Mouse (Mus musculus) Muller cell, postnatal 12 days (primary cell): Measurements from ENCODE around the gene Ccdc24.

ENCODE experiments used
- DNase-seq: peaks from one replicate; pipeline ENCODE4 v3.0.0-alpha.2; 2015; ENCODE audit errors: inconsistent ontology term

Gene Ccdc24

DNA sequence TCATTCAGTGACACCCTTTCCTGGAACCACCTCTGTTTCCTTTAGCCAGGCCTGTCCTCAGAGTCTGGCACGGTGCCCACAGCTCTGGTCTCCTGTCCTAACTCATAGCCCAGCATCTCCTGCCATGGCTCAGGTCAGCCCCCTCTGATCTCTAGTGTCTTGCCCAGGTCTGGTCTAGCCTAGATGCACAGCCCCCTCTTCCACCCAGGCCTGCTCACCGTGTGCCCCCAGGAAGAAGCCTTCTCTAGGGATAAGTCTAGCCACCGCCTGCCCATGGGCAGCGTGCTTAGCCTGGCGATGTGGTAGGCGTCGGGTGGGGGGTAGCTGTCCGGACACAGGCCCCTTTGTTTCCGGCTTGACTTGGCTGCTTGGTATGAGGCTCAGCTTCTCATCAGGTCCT is 17.2 kb downstream of the Ccdc24 start:
- peak; percentile 55 for DNase-seq

DNA sequence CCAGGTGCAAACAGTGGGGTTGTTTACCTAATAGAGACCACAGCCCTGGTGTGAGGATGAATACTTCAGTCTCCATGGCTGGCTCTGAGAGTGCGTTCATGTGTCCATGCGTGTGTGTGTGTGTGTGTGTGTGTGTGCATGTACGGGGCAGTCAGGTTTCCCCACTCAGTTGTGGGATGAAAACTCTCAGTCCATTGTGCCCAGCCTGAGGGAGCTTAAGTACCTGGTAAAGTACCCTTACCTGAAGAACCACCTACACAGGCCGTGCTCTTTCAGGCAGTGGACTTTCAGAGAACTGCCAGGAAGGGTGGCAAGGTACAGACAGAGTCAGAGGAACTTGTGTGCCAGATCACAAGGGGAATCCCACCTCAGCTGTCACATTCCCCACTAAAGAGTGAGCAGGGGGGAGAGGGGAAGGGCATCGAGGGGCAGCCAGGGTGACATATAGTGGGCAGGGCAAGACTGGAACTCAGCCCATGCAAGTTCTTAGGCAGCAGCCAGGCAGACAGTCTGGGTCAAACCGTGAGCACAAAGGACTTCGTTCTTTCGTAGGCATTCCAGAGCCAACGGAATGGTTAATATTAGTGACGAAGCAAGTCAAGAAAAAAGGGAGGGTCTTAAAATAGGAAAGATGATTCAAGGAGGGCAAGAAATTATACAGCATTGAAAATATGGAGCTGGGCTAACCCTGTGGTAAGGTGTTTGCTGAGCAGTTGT is 20.0 kb downstream of the Ccdc24 start:
- peak; percentile 43 for DNase-seq

DNA sequence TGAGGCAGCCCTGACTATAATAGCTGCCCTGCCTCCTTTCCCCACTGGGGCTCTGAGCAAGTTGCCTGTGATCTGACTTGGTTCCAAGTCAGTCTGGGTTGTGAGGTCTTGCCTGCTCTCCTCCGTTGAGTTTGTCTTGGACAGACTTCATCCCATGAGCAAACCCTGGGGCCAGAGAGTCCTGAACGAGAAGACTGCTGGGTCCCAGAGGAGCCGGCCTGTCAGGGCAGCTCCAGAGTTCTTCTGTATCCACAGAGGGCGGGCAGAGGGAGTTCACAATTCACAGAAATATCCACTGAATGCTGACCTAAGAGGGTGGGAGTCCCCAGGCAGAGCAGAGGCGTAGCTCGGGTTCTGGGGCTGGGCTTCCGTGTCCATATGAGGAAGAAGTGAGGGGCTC is 21.5 kb downstream of the Ccdc24 start:
- DNase-seq: no peak

DNA sequence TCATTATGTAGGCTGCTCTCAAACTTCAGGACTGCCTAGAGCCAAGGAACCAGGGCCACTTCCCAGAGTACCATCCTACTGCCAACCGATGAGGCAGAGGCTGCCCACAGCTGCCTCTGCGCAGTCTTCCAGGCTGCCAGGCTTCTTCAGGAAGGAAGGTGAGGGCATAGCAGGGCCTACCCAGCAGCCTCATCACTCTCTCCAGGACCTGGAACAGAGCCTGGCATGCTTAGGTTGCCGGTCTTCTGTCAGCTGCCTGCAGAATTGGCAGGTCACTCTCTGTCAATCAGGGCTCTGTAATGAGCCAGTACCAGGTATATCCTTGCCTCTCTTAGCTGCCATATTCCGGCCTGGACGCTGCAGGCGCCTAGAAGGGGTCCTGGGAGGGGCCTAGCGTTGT is 22.2 kb downstream of the Ccdc24 start:
- DNase-seq: no peak

DNA sequence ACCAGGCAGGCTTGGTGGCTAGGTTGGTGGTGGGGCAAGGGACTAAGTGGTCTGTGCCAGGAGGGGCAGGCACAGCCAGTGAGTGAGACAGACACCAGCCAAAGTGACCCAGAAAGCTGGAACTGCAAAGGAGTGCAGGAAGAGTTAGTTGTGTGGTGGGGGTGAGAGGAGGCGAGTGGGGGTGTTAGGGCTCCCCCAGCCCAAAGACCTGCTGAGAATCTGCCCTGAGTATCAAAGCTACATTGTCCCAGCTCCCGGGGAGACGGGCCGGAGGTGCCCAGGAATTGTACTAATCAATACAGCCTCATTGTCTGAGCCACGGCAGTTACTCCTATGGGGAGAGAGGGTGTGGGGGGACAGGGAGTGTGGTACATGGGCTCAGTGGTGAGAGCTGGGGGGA is 22.9 kb downstream of the Ccdc24 start:
- DNase-seq: no peak

DNA sequence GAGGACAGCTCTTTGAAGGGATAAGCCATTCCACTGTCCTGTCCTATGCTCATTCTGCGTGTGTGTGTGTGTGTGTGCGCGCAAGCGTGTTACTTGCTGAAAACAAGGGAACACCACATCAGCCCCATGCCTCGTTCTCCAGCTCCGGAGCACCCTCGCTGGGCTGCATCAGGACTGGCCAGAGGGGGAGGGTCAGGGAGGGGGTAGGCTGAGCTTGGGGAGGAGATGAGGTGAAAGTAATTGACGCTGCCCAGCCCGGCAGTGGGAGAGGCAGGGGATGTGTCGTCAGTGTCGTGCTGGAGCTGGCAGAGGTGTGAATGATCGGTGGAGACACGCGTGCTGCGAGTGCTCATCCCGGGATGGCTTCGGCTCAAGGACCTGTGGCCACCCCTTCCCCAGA is 23.3 kb downstream of the Ccdc24 start:
- peak; percentile 26 for DNase-seq

DNA sequence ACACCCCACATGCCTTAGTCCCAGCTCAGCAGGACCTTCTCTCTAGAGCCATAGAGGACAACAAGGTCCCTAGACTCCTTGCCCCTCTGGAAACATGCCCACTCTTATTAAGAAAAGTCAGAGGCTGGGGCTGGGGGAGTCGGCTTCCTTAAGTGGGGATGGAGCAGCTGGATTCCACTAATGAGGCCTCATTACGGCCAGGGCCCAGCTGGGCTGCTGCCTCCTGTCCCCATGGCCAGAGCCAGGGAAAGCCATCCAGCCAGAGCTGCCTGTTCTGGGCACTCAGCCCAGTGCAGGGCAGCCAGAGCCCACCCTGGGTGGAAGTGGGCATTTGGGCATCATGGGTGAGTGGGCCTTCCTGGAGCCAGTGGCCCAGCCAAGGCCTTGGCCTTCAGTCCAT is 25.3 kb downstream of the Ccdc24 start:
- peak; percentile 81 for DNase-seq

DNA sequence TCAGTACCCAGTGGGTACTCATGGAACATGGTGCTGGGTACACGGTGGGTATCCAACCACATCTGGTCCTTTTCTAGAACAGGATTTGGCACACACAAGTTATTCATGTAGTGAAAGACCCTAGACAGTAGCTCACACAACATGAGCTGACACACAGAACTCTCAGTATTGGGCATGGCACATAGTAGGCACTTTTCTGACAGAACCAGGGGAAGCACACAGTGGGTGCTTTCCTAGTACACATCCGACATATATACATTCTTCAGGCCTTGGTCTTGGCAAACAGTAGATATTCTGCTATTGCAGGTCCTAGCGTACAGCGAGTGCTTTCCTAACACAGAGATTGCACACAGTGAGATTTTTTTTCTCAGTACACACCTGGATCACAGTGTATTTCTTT is 26.1 kb downstream of the Ccdc24 start:
- DNase-seq: no peak

DNA sequence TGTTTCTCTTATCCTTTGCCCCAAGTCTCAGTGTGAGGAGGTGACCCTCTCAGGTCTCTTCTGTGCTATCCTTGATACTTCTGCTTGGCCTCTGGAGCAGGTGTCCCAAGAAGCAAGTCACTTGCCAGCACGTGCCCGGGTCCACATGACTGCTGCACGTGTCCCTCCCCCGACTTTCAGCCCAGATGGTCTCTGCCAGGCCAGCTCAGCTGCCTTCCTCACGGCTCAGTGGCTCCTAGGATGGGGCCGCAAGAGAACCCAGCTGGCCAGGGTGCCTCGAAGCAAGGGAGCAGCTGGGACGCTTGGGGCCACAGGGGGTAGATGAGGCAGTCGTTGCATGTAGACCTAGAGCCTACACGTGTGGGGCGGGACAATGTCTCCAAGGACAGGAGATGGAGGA is 27.0 kb downstream of the Ccdc24 start:
- DNase-seq: no peak

DNA sequence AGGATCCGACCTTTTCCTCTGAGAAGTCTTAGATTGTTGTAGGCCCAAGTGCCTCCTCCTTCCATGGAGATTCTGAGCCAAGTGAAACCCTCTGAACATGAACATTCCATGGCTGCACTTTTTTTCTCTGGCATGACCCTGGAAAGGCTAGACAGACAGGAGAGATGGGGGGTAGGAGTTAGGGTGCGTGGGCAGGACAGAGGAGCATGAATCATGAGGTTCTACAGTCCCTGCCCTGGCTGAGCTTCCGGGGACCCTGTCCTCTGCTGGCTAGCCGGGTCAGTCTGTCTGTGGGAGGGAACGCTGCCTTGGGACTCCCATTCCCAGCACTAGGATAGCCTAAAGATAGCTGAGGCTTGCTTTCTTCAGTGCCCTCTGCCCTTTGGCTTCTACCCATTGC is 27.9 kb downstream of the Ccdc24 start:
- DNase-seq: no peak

DNA sequence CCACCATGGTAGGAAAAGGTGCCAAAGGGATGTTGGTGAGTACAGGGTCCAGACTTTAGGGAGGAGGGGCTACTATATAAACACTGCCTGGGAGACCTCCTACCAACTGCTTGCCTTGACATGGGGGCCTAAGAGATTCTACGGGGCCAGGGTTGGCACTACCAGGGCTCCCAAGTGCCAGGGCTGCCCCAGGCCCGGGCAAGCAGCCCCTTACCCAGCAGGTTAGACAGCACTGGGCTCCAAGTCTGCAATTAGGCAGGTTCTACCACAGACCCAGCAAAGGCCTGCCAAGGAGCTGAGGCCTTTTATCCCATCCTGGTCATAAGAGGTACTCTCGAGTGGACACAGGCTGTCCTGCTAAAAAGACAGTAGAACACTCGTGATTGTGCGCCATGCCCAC is 29.3 kb downstream of the Ccdc24 start:
- no peak for DNase-seq

DNA sequence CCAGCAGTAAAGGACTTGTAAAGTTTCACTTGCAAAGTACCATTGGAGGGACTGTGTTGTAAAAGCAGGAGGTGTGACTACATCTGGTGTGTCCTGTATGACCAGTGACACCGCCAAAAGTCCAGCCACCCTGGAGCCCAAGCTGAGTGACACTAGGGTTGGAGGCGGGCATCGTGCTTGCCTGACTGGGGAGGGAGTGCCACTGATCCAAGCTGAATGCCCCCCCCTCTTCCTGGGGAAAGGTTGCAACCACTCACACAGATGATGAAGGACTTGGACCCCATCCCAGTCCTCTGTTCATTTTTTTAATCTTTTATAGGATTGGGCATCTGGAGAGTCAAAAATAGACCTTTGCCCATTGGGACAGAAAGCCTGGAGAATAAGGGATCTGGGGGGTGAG is 30.8 kb downstream of the Ccdc24 start:
- no peak for DNase-seq

DNA sequence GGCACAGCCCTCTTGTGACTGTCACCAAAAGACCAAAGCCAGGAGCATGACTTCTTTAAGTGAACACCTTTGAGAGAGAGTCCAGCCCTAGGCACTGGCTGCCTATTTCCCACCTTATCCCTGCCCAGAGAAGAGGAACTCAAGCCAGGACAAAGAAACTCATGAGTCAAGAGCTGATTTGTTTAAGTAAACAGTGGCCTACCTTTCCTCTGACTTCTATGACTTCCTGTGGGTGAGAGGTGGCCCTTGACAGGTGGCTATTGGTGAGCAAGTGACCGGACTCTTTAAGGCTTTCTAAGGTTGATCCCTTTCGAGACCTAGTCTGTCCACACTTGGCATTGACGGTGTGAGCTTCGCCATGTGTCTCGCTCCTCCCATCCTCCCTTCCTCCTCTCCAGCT is 31.5 kb downstream of the Ccdc24 start:
- DNase-seq: no peak

DNA sequence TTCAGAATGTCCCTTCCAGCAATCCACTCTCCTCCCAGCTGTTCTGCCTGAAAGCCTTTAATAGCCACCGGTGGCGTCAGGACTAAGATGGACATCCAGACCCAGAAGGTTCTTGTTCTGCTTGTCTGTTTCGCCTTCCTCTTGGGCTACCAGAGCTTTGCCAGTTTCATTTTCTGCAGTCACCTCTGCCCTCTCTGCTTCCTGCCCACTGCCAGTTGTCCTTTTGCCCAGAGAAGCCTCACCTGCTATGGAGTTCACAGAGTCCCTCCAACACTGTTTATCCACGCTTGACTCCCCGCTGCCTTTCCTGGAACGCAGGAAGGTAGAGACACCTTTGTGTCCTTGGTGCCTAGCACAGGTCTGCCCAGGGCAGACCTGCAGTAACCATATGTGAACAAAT is 33.0 kb downstream of the Ccdc24 start:
- DNase-seq: no peak

DNA sequence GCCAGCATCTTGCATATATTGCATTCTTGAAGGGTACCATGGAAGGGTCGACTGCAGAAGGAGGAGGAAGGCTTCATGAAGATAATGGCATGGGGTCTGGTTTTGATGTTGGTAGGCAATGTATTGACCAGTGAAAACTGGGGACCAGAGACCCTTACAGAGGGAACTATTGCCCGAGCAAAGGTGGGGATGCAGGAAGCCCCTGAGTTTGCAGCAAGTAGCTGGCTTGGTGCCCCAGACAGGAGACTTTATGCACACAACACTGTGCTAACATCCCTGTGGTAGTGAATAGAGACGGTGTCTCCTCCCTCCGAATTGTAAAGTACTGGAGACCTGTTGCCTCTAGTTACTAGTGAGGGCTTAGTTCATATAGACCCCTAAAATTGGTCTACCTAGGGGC is 35.1 kb downstream of the Ccdc24 start:
- no peak for DNase-seq

DNA sequence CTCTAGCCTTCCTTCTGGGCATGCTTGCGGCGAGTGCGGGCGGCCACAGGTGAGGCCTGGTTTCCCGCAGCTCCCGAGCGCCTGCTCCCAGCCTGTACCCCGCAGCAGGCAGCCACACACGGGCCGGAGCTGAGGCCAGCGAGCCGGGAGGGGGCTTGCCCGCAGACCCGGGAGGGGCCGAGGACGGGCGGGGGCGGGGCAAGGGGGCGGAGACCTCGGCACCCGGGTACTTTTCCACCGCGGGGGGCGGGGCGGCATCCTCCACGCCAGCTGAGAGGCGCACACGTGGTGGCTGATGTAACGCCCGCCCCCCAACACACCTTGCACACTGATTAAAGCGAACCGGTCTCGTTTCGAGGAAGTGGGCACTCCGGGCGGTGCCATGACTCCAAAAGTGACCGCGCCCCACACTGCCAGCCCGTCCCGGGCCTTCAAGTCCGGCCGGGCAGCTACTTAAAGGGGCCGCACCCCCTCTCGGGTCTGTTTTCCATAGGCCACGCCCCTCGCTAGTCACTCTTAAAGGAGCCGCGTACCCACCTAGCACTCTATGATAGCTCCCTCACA is 36.1 kb downstream of the Ccdc24 start:
- peak; percentile 93 for DNase-seq

DNA sequence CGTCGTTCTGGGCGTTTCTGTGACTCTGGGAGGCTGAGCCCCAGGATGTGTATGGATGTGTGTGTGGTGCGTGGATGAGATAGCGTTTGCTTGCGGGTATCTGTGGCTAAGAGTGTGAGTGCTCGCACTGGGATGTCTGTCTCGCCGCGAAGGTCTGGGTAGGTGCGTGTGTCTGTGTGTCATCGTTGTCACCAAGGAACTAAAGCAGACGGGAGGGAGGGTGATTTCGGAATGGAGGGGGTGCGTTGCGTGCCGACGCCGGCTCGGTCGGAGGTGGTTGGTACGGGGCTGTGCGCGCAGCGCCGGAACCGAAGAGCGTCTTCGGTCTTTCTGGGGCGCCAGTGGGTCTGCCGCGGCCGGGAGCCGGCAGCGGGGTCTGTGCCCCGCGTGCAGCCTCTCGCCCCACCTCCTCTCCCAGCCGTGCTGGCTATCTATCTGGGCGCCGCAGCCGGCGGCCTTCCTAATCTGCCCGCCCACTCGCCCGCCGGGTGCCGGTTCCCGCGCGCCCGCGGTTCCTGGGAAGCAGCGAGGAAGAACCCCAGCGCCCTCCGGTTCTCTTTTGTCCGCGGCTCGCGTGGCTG is 36.7 kb downstream of the Ccdc24 start:
- DNase-seq: peak; percentile 70

DNA sequence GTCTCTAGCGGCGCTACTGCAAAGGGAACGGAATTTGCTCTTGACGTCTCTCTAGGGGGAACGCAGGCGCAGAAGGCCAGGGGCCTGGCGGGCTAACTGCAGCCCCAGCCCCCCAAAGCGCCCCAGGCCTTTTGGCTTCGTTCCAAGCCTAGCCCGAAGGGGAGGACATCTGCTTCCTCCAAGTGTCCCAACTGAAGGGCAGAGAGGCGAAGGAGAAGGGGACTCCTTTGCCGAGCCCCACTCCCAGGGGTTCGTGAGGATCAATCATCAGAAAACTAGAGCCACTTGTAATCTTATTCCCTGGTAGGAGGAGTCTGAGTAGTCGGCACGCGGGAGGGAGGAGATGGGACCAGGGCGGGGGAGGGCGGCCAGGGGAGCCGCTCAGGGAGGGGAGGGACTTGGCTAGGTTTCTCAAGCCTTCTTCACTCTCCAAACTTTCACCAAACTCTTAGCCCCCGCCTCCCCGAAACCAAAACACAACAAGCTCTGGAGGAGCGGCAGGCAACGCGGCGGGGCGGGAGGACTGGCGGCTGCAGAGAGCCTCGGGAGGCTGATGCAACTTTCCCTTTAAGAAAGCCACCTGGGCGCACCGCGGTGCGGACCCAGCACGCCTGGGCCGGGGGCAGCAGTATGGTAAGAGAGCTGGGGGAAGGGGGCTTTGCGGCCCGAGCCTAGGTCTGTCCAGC is 37.4 kb downstream of the Ccdc24 start:
- peak; percentile 85 for DNase-seq

DNA sequence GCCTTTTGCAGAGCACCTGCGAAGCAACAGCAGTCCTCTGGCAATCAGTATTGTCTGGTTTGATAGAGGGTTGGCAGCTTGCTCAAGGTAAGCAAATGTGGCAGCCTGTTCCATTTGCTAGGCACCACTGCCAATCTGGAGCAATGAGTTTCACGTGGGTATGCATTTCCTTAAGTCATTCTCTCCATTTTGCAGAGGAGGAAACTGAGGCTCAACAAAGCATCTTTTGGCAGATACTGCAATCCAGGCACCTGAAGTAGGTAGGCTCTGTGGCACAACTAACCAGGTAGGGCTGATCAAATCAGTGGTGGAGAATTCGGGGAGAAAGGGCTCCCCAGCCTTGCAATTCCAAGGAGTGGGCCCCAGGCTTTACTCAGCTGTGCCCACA is 37.9 kb downstream of the Ccdc24 start, which contains the start of gene Slc6a9:
TSS of gene Slc6a9 (plus strand) at position 50 of the 388 bp plus-strand sequence.
- DNase-seq: no peak

DNA sequence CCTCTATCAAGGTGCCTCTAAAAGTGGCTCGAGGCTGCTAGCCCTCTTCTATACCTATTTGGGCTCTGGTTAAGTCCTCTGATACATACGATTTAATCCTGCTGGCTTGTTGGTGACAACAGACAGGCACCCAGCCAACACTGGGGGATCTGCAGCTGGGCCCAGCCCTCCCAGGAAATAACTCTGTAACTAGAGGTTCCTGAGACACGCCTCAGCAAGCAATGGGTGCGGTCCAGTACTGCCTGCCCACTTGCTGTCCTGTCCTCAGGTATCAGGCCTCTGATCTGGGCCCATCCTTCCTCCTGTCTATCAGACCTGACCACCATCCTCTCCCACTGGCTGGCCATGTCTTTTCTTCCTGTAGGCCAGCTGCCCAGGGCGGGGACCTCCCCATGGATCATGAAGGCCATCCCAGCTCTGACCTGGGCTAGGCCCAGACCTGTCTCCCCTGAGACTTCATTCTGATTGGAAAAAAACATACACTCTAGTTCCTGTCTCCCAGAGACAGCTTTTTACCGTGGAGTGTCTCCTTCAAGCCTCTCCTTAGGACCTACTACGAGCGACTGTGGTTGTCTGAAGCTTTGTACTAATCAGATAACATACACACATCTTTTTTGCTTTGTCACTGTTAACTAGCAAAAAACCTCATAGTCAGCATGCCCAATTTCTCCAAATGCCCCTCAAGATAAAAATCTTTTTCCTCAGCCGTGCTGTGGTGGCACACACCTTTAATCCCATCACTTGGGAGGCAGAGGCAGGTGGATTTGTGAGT is 40.3 kb downstream of the Ccdc24 start:
- DNase-seq: no peak

DNA sequence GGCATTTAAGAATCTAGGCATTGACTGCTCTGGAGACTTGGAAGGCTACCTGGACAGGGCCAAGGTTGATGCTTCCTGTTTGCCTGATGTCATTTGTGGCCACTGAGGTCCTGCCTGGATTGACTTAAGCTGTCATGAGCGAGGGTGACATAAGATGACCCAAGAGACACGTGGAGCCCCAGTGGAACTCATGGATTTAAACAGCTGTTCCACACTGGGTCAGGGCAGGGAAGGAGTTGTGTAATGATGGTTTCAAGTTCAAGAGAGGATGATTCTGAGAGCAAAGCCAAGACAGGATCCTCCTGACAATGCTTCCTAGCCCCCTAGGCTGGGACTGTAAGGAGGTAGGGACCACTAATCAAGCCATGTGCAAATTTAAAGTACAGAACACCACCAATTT is 40.9 kb downstream of the Ccdc24 start:
- DNase-seq: no peak

DNA sequence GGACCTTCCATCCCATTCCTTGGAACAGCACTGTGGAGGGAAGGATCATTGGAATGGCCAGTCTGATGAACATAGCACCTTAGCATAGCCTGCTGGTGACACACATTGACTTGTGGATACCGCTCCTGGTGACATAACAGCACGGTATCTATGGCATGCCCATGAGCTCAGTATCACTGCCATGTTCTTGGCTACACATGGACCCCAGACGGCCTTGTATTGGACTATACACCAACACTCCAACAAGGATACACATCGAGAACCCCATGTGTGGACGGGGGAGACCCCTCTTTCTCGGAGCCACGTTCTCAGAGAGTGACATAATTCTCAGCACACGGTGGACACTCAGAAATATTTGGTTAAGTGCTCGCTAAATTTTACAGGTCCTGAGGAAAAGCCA is 41.6 kb downstream of the Ccdc24 start:
- DNase-seq: no peak
